Mouse (Mus musculus) hindbrain, postnatal 0 days (tissue): ENCODE results near the gene Gcdh. TPM values are rescaled to one million over a fixed set of nuclear protein-coding genes. Genes with fewer than 3 reads are reported as not detected.
A peak's percentile ranks its signal among the peaks of the same experiment; 100 is the strongest.

Experiments
- ATAC-seq: fragments of 200-750 bp; cut with Nextera tagmentation; 2 replicates; pipeline ENCODE4 v1.8.0; 2017; ENCODE audit warnings: mild to moderate bottlenecking, moderate TSS enrichment, moderate library complexity
- DNase-seq: peaks from one replicate; pipeline ENCODE4 v3.0.0-alpha.2; 2015; ENCODE audit warnings: low spot score
- H3K27ac ChIP-seq: fragments of 300-500 bp; sonication (generic); 2 replicates; pipeline ENCODE4 v1.5.1; 2014; ENCODE audit warnings: mild to moderate bottlenecking
- H3K27me3 ChIP-seq: fragments of 300-500 bp; sonication (generic); 2 replicates; pipeline ENCODE4 v1.6.1; 2014; ENCODE audit warnings: low read length, mixed read lengths; ENCODE audit not compliant: insufficient read depth
- H3K36me3 ChIP-seq: fragments of 300-500 bp; sonication (generic); 2 replicates; pipeline ENCODE4 v1.6.1; 2014; ENCODE audit warnings: low read length, mixed read lengths; ENCODE audit not compliant: insufficient read depth
- H3K4me1 ChIP-seq: fragments of 300-500 bp; sonication (generic); 2 replicates; pipeline ENCODE4 v1.6.1; 2014; ENCODE audit warnings: antibody characterized with exemption, low read length, mixed read lengths; ENCODE audit not compliant: insufficient read depth
- H3K4me2 ChIP-seq: fragments of 300-500 bp; sonication (generic); 2 replicates; pipeline ENCODE4 v1.6.1; 2014; ENCODE audit warnings: low read depth, mild to moderate bottlenecking, low read length, moderate library complexity, mixed read lengths
- H3K4me3 ChIP-seq: fragments of 300-500 bp; sonication (generic); 2 replicates; pipeline ENCODE4 v1.5.1; 2014; ENCODE audit warnings: low read length
- H3K9ac ChIP-seq: fragments of 300-500 bp; sonication (generic); replicated peaks from 2 replicates; pipeline ENCODE4 v1.6.1; 2014; ENCODE audit warnings: mild to moderate bottlenecking, low read length, moderate library complexity, mixed read lengths
- H3K9me3 ChIP-seq: fragments of 300-500 bp; sonication (generic); 2 replicates; pipeline ENCODE4 v1.6.1; 2016; ENCODE audit warnings: low read length, mixed read lengths
- CTCF ChIP-seq: IDR thresholded peaks from 2 replicates; pipeline ENCODE4 v1.5.1; 2016; ENCODE audit warnings: antibody characterized with exemption, control low read depth, low read depth
- WGBS: fragments of 180-500 bp; shearing (Covaris S2); extraction: QIAGEN DNeasy Blood & Tissue Kit; methylation state at CpG from one replicate; pipeline ENCODE4 v1.1.7; 2014; 5-methylcytosine and 5-hydroxymethylcytosine counted together
- polyA plus RNA-seq: library from polyadenylated mRNA; unstranded; fragments of >200 nt; fragmentation: Nextera tagmentation; extraction: Ambion mirVana; gene quantifications from 2 replicates; pipeline ENCODE4 v1.2.1, GENCODE M21; 2015
- total RNA-seq: library from RNA; depleted of rRNA; stranded (reverse); fragments of >200 nt; gene quantifications from 2 replicates; pipeline ENCODE4 v1.2.3, GENCODE M21; 2014

The Gcdh gene
- total and polyA plus RNA-seq, 2 experiments from 2014 or later: 36.5 to 37.8 TPM

- no peak for DNase-seq
- TF ChIP-seq CTCF: no peak
These were observed 13.3 kb upstream of the Gcdh start for GRCm38 (mm10) chr8:84907037-84907436.

GRCm38 (mm10) chr8:84904351-84904750 is 10.6 kb upstream of the Gcdh start:
- 90% methylated on average over 7 of the region's 7 CpGs for WGBS
- ATAC-seq (no peak), DNase-seq (no peak)
- H3K4me3 ChIP-seq: no peak overlapping the region
- H3K27me3 ChIP-seq: no peaks in the 10 kb centered on the region; the same call in 1 of the 2 replicates
- no peaks in the 10 kb centered on the region for H3K9me3 ChIP-seq
- H3K4me2 ChIP-seq: no peak overlapping the region
- TF ChIP-seq CTCF: no peak
- no peak overlapping the region for H3K9ac ChIP-seq
- H3K36me3 ChIP-seq: no peaks in the 10 kb centered on the region
- 0 out of 2 replicates have a peak, but pooled peaks cover 4% of the 10 kb centered on the region for H3K4me1 ChIP-seq
- no peak overlapping the region for H3K27ac ChIP-seq

More at GRCm38 (mm10) chr8:84907037-84907436, 13.3 kb upstream of the Gcdh start:
- Histone ChIP-seq H3K9ac (no peak overlapping the region), H3K27ac (no peak overlapping the region), H3K4me2 (no peak overlapping the region), H3K36me3 (peaks cover 9% of the 10 kb centered on the region; the same call in 1 of the 2 replicates), H3K27me3 (no peaks in the 10 kb centered on the region), H3K4me1 (0 out of 2 replicates have a peak, but pooled peaks cover 4% of the 10 kb centered on the region), H3K4me3 (no peak overlapping the region), H3K9me3 (no peaks in the 10 kb centered on the region)
- WGBS: 92% methylated on average over 9 of the region's 9 CpGs
- ATAC-seq: no peak

- peak overlapping the region; percentile 47 for H3K9ac ChIP-seq
- no peaks in the 10 kb centered on the region for H3K9me3 ChIP-seq
- peak; percentile 84 for TF ChIP-seq CTCF
- under 1% methylated on average over 66 of the region's 68 CpGs for WGBS
- no peaks in the 10 kb centered on the region for H3K36me3 ChIP-seq
- ATAC-seq (peak; percentile 91), DNase-seq (peak; percentile 93)
- H3K4me2 ChIP-seq: peak overlapping the region; percentile 86
- no peaks in the 10 kb centered on the region; the same call in 1 of the 2 replicates for H3K27me3 ChIP-seq
- 0 out of 2 replicates have a peak, but pooled peaks cover 4% of the 10 kb centered on the region for H3K4me1 ChIP-seq
- H3K27ac ChIP-seq: 0 out of 2 replicates have a peak overlapping the region, but pooled peaks have one; percentile 23
- H3K4me3 ChIP-seq: peak overlapping the region; percentile 46
These were observed 9.4 kb upstream of the Gcdh start for GRCm38 (mm10) chr8:84902920-84903661.

GRCm38 (mm10) chr8:84902367-84902919 is 8.7 kb upstream of the Gcdh start:
- no peak for DNase-seq
- no peaks in the 10 kb centered on the region for H3K9me3 ChIP-seq
- 5% methylated on average over 24 of the region's 24 CpGs for WGBS
- peak overlapping the region; percentile 47 for H3K9ac ChIP-seq
- H3K27me3 ChIP-seq: no peaks in the 10 kb centered on the region; the same call in 1 of the 2 replicates
- ATAC-seq: no peak
- TF ChIP-seq CTCF: no peak
- H3K27ac ChIP-seq: no peak overlapping the region
- H3K36me3 ChIP-seq: no peaks in the 10 kb centered on the region
- peak overlapping the region; percentile 86 for H3K4me2 ChIP-seq
- 0 out of 2 replicates have a peak, but pooled peaks cover 4% of the 10 kb centered on the region for H3K4me1 ChIP-seq
- H3K4me3 ChIP-seq: peak overlapping the region; percentile 46

GRCm38 (mm10) chr8:84901752-84902151 is 8.0 kb upstream of the Gcdh start, which contains the start of gene Klf1:
Gene Klf1 (plus strand): TSS chr8:84901928.
- Histone ChIP-seq H3K36me3 (no peaks in the 10 kb centered on the region), H3K9ac (peak within 1 kb of the TSS; percentile 47), H3K27me3 (no peaks in the 10 kb centered on the region; the same call in 1 of the 2 replicates), H3K4me3 (peak within 1 kb of the TSS; percentile 46), H3K4me2 (peak within 1 kb of the TSS; percentile 86), H3K4me1 (0 out of 2 replicates have a peak, but pooled peaks cover 4% of the 10 kb centered on the region), H3K27ac (no peak within 1 kb of the TSS), H3K9me3 (no peaks in the 10 kb centered on the region)
- DNase-seq: no peak
- no peak for ATAC-seq
- no peak for TF ChIP-seq CTCF
- 77% methylated on average over 3 of the region's 3 CpGs for WGBS

GRCm38 (mm10) chr8:84901071-84901470 is 7.3 kb upstream of the Gcdh start:
- H3K4me1 ChIP-seq: 0 out of 2 replicates have a peak, but pooled peaks cover 4% of the 10 kb centered on the region
- ATAC-seq (no peak), DNase-seq (no peak)
- no peak overlapping the region for H3K9ac ChIP-seq
- no peaks in the 10 kb centered on the region; the same call in 1 of the 2 replicates for H3K27me3 ChIP-seq
- H3K9me3 ChIP-seq: no peaks in the 10 kb centered on the region
- no peak overlapping the region for H3K27ac ChIP-seq
- WGBS: 72% methylated on average over 4 of the region's 4 CpGs
- no peaks in the 10 kb centered on the region for H3K36me3 ChIP-seq
- no peak overlapping the region for H3K4me3 ChIP-seq
- H3K4me2 ChIP-seq: no peak overlapping the region
- no peak for TF ChIP-seq CTCF
